Mouse (Mus musculus): Measurements from ENCODE around the gene Uhrf1. TPM values are rescaled to one million over a fixed set of nuclear protein-coding genes. Genes with fewer than 3 reads are reported as not detected.

Uhrf1 gene
- polyA plus RNA-seq, 1 experiment from 2014 or later: 7.0 TPM

- DNase-seq (ENCODE audit: low spot score): no peak
- peak overlapping the region; percentile 73 for H3K4me2 ChIP-seq (replicated peaks; ENCODE audit: low read depth, low read length)
- WGBS: 21% methylated on average over 3 of the region's 3 CpGs
- H3K9ac ChIP-seq (replicated peaks; ENCODE audit: low read depth): peak overlapping the region; percentile 63; the same call in 1 of the 2 replicates
- H3K27ac ChIP-seq (ENCODE audit: low read length): peak overlapping the region; percentile 95
- peaks cover 22% of the 10 kb centered on the region; the same call in 1 of the 2 replicates for H3K36me3 ChIP-seq (ENCODE audit: insufficient read depth, low read length)
- no peaks in the 10 kb centered on the region for H3K9me3 ChIP-seq (ENCODE audit: low read length)
- no peak for TF ChIP-seq EP300 (IDR thresholded peaks at IDR 0.05)
- no peak for TF ChIP-seq CTCF (IDR thresholded peaks at IDR 0.05)
- H3K4me1 ChIP-seq (ENCODE audit: insufficient read depth, low read depth, low read length): peaks cover 8% of the 10 kb centered on the region; the same call in 1 of the 2 replicates
- peak overlapping the region; percentile 54 for H3K4me3 ChIP-seq (ENCODE audit: low read depth, low read length)
- no peak for ATAC-seq
- no peaks in the 10 kb centered on the region for H3K27me3 ChIP-seq (replicated peaks; ENCODE audit: insufficient read depth, low read length)
Measured at GRCm38 (mm10) chr17:56288866-56289265, 14.3 kb upstream of the Uhrf1 start.

- TF ChIP-seq CTCF (IDR thresholded peaks at IDR 0.05) (0 out of 2 replicates have a peak, but pooled peaks have one; percentile 2), EP300 (IDR thresholded peaks at IDR 0.05) (no peak)
- Histone ChIP-seq H3K27me3 (replicated peaks; ENCODE audit: insufficient read depth, low read length) (no peaks in the 10 kb centered on the region), H3K9ac (replicated peaks; ENCODE audit: low read depth) (peak overlapping the region; percentile 63), H3K27ac (ENCODE audit: low read length) (peak overlapping the region; percentile 95), H3K4me1 (ENCODE audit: insufficient read depth, low read depth, low read length) (peaks cover 8% of the 10 kb centered on the region; the same call in 1 of the 2 replicates), H3K4me2 (replicated peaks; ENCODE audit: low read depth, low read length) (peak overlapping the region; percentile 73), H3K36me3 (ENCODE audit: insufficient read depth, low read length) (peaks cover 14% of the 10 kb centered on the region; the same call in 1 of the 2 replicates), H3K9me3 (ENCODE audit: low read length) (no peaks in the 10 kb centered on the region), H3K4me3 (ENCODE audit: low read depth, low read length) (peak overlapping the region; percentile 54)
- ATAC-seq: peak; percentile 21
- peak; percentile 75 for DNase-seq (ENCODE audit: low spot score)
- 4% methylated on average over 23 of the region's 23 CpGs for WGBS
Measured at GRCm38 (mm10) chr17:56289371-56290331, 13.5 kb upstream of the Uhrf1 start.

DNA sequence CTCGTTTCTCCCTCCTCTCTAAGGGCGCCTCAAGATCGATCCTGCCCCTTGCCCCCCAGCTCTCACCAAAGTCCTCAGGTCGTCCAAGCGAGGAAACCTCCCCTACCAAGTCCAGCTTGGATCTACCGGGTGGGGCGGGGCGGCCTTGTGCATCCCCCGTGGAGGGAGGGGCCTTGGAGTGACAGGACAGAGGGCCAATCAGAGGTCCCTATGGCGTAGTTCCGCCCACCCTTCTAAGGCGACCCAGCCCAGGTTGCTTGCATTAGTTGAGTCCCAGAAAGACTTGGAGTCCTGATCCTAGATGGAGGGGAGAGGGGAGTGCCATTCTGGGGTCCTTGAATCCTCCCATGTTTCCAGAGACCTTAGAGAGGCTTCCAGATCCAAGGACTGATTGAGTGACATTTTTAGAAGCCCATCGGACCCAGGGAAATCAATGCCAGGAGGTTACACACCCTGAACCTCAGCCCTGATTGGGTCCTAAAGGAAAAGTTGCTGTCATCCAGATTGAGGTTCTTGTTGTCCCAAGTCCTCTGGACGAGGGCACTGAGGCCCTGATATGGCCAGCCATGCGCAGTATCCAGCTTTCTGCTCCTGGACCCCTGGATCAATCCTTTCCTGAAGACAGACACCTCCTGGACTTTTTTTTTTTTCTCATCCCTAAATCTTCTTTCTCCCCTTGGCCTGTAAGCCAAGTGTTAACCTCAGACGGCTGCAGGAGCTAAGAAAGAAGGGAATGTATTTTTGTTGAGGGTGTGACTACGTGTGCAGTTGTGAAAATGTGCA lies 12.5 kb upstream of the Uhrf1 start:
- Histone ChIP-seq H3K4me1 (ENCODE audit: insufficient read depth, low read depth, low read length) (peaks cover 8% of the 10 kb centered on the region; the same call in 1 of the 2 replicates), H3K4me2 (replicated peaks; ENCODE audit: low read depth, low read length) (peak overlapping the region; percentile 73), H3K27ac (ENCODE audit: low read length) (peak overlapping the region; percentile 95), H3K4me3 (ENCODE audit: low read depth, low read length) (peak overlapping the region; percentile 54), H3K27me3 (replicated peaks; ENCODE audit: insufficient read depth, low read length) (no peaks in the 10 kb centered on the region), H3K9ac (replicated peaks; ENCODE audit: low read depth) (peak overlapping the region; percentile 63), H3K9me3 (ENCODE audit: low read length) (no peaks in the 10 kb centered on the region), H3K36me3 (ENCODE audit: insufficient read depth, low read length) (peaks cover 5% of the 10 kb centered on the region; the same call in 1 of the 2 replicates)
- DNase-seq (ENCODE audit: low spot score) (peak; percentile 97), ATAC-seq (peak; percentile 92)
- 6% methylated on average over 17 of the region's 17 CpGs for WGBS
- 0 out of 2 replicates have a peak, but pooled peaks have one; percentile 42 for TF ChIP-seq EP300 (IDR thresholded peaks at IDR 0.05)
- no peak for TF ChIP-seq CTCF (IDR thresholded peaks at IDR 0.05)

DNA sequence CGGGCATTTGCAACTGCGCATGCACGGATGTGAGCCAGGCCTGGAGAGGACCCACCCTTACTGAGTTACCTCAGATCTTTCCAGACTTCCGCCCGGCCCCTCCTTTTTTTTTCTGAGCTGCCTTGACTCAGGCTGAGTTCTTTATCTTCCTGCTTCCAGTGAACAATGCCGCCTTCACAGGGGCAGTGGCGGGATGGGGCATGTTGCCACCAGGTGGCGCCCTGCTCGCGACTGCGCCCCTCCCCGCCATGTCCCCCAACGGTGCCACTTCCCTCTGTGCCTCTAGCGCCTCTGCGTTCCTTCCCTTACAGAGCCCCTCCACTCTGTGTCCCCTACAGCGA lies 12.0 kb upstream of the Uhrf1 start:
- TF ChIP-seq EP300 (IDR thresholded peaks at IDR 0.05): peak; percentile 39; the same call in 1 of the 2 replicates
- peak; percentile 98 for TF ChIP-seq CTCF (IDR thresholded peaks at IDR 0.05)
- Histone ChIP-seq H3K27me3 (replicated peaks; ENCODE audit: insufficient read depth, low read length) (no peaks in the 10 kb centered on the region), H3K9ac (replicated peaks; ENCODE audit: low read depth) (peak overlapping the region; percentile 37; the same call in 1 of the 2 replicates), H3K9me3 (ENCODE audit: low read length) (no peaks in the 10 kb centered on the region), H3K27ac (ENCODE audit: low read length) (peak overlapping the region; percentile 95), H3K4me1 (ENCODE audit: insufficient read depth, low read depth, low read length) (peaks cover 8% of the 10 kb centered on the region; the same call in 1 of the 2 replicates), H3K4me3 (ENCODE audit: low read depth, low read length) (peak overlapping the region; percentile 54; the same call in 1 of the 2 replicates), H3K4me2 (replicated peaks; ENCODE audit: low read depth, low read length) (peak overlapping the region; percentile 73), H3K36me3 (ENCODE audit: insufficient read depth, low read length) (no peaks in the 10 kb centered on the region)
- ATAC-seq (peak; percentile 91), DNase-seq (ENCODE audit: low spot score) (peak; percentile 99)
- WGBS: 1% methylated on average over 15 of the region's 16 CpGs

GRCm38 (mm10) chr17:56291826-56292475 lies 11.2 kb upstream of the Uhrf1 start:
- DNase-seq (ENCODE audit: low spot score): no peak
- Histone ChIP-seq H3K4me3 (ENCODE audit: low read depth, low read length) (no peak overlapping the region), H3K36me3 (ENCODE audit: insufficient read depth, low read length) (no peaks in the 10 kb centered on the region), H3K27ac (ENCODE audit: low read length) (peak overlapping the region; percentile 93; the same call in 1 of the 2 replicates), H3K4me1 (ENCODE audit: insufficient read depth, low read depth, low read length) (peaks cover 8% of the 10 kb centered on the region; the same call in 1 of the 2 replicates), H3K27me3 (replicated peaks; ENCODE audit: insufficient read depth, low read length) (no peaks in the 10 kb centered on the region), H3K9me3 (ENCODE audit: low read length) (no peaks in the 10 kb centered on the region), H3K9ac (replicated peaks; ENCODE audit: low read depth) (no peak overlapping the region), H3K4me2 (replicated peaks; ENCODE audit: low read depth, low read length) (no peak overlapping the region; the same call in 1 of the 2 replicates)
- 79% methylated on average over 7 of the region's 7 CpGs for WGBS
- TF ChIP-seq CTCF (IDR thresholded peaks at IDR 0.05) (no peak), EP300 (IDR thresholded peaks at IDR 0.05) (no peak)
- no peak for ATAC-seq

All from lung, postnatal 0 days (tissue).